Comparison of ENCODE assay signal across 17 mouse cellular contexts in genomic region chr17:73571961-73572360, GRCm38 (mm10).
DNase-seq lines count a peak whose midpoint lies in the region; ATAC-seq and TF ChIP-seq lines count a peak whose summit lies in the region.
"Had no signal": no experiment of that assay in that cellular context is flagged by ENCODE, and none has a peak within 500 bp of the region (broad histone marks: within the 10 kb centered on the region; RNA-seq: fewer than 3 reads in every experiment).

No protein-coding gene starts in this region.

- H3K4me3 ChIP-seq in hindbrain, postnatal 0 days (ENCODE audit: low read length) = no peak overlapping the region
- H3K4me3 ChIP-seq: erythroblast, embryonic 14.5 days; heart, adult 2 months; kidney, embryonic 15.5 days; limb, embryonic 12.5 days; midbrain, embryonic 13.5 days; myocyte; neural tube, embryonic 15.5 days had no signal

- no peak overlapping the region for H3K4me2 ChIP-seq in hindbrain, postnatal 0 days (ENCODE audit: low read depth, low read length)
- H3K4me2 ChIP-seq: kidney, embryonic 15.5 days; limb, embryonic 12.5 days; midbrain, embryonic 13.5 days; neural tube, embryonic 15.5 days had no signal

- no peak overlapping the region for H3K27ac ChIP-seq in hindbrain, postnatal 0 days
- H3K27ac ChIP-seq: heart, adult 2 months; kidney, embryonic 15.5 days; limb, embryonic 12.5 days; liver, embryonic 14.5 days; midbrain, embryonic 13.5 days; neural tube, embryonic 15.5 days had no signal

- no peak for TF ChIP-seq CTCF in hindbrain, postnatal 0 days (IDR thresholded peaks at IDR 0.05; ENCODE audit: low read depth)

- no peaks in the 10 kb centered on the region for H3K27me3 ChIP-seq in hindbrain, postnatal 0 days (ENCODE audit: insufficient read depth, low read length)
- H3K27me3 ChIP-seq: kidney, embryonic 15.5 days; midbrain, embryonic 13.5 days; neural tube, embryonic 15.5 days had no signal

- WGBS in hindbrain, postnatal 0 days = 67% methylated on average over 4 of the region's 4 CpGs

- intact Hi-C loops in left cerebral cortex, postnatal 25 days (cut with DNase I) = loop anchor here (5.0 kb wide), 1 partner anchor 310 kb away; no protein-coding TSS in a partner anchor

- no peaks in the 10 kb centered on the region for H3K4me1 ChIP-seq in hindbrain, postnatal 0 days (ENCODE audit: insufficient read depth, low read length)
- H3K4me1 ChIP-seq: kidney, embryonic 15.5 days had no signal

- ATAC-seq in hindbrain, postnatal 0 days = no peak
- ATAC-seq: activated CD4-positive, CD25-positive, alpha-beta regulatory T cell, adult 4 months; forebrain, embryonic 14.5 days; midbrain, embryonic 13.5 days had no signal

- no peaks in the 10 kb centered on the region for H3K36me3 ChIP-seq in hindbrain, postnatal 0 days (ENCODE audit: insufficient read depth, low read length)
- H3K36me3 ChIP-seq: kidney, embryonic 15.5 days; limb, embryonic 12.5 days; midbrain, embryonic 13.5 days had no signal

- no peaks in the 10 kb centered on the region for H3K9me3 ChIP-seq in hindbrain, postnatal 0 days (ENCODE audit: low read length)
- H3K9me3 ChIP-seq: kidney, embryonic 15.5 days; limb, embryonic 12.5 days; midbrain, embryonic 13.5 days; neural tube, embryonic 15.5 days had no signal

- peak; percentile 39 to 71 for DNase-seq in frontal cortex, postnatal 36 days (ENCODE audit: low spot score in 2 of 2)
- DNase-seq in frontal cortex, postnatal 25 days (ENCODE audit: low spot score in 2 of 2) = no peak
- DNase-seq in brain, adult 2 months (ENCODE audit: low read depth, low spot score) = peak; percentile 76
- DNase-seq in cerebellum, adult 9-11 months = peak; percentile 9
- DNase-seq in left cerebral cortex, postnatal 25 days (ENCODE audit: low spot score in 2 of 2) = peak; percentile 38 to 78
- DNase-seq in hindbrain, postnatal 0 days (ENCODE audit: low spot score) = no peak
- no peak for DNase-seq in adrenal gland, postnatal 36 days

- no peak overlapping the region for H3K9ac ChIP-seq in hindbrain, postnatal 0 days (replicated peaks; ENCODE audit: low read length)
- H3K9ac ChIP-seq: kidney, embryonic 15.5 days; limb, embryonic 12.5 days; liver, embryonic 14.5 days; midbrain, embryonic 13.5 days; neural tube, embryonic 15.5 days had no signal

Comparison
In these comparisons a context has a peak if more than half of its experiments do, and no peak if none do; other contexts are left out.
1. DNase-seq: peak in frontal cortex, postnatal 36 days (2 of 2), brain, adult 2 months (single experiment), cerebellum, adult 9-11 months (single experiment) and left cerebral cortex, postnatal 25 days (2 of 2); none in frontal cortex, postnatal 25 days (0 of 2), hindbrain, postnatal 0 days (single experiment) and adrenal gland, postnatal 36 days (0 of 2).